Mouse (Mus musculus) neutrophil, adult 5-6 weeks (primary cell): ENCODE results near the gene Ncoa3. TPM values are rescaled to one million over a fixed set of nuclear protein-coding genes. Genes with fewer than 3 reads are reported as not detected.

Experiments
- ATAC-seq: fragments of 151-379, 151-347 bp; 2 replicates; pipeline ENCODE4 v1.8.0; 2017; ENCODE audit warnings: mild to moderate bottlenecking, moderate TSS enrichment; ENCODE audit not compliant: insufficient number of reproducible peaks, poor library complexity, low FRiP score, severe bottlenecking; ENCODE audit errors: extremely low read depth
- total RNA-seq: library from RNA; stranded (forward); fragments of 200-1000 nt; gene quantifications from 2 replicates; pipeline ENCODE4 v1.2.3, GENCODE M21; 2017

The Ncoa3 gene
- total RNA-seq, 1 experiment from 2014 or later: 148 TPM

DNA sequence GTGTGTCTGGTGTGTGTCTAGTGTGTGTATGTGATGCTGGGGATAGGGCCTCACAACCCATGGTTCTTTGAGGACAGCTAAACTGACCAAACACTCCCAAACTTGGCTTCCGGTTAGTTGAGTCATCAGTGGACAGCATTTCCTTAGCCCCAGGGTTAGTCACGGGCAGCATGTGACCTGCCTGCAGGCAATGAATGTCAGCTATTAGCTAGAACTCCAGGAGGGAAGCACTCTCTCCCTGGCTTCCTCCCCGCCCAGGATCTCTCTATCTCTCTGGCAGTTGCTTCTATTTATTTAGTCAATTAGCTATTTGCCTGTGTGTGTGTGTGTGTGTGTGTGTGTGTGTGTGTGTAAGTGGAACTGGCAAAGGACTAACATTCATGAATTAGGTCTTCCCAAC, 23.6 kb upstream of the Ncoa3 start:
- ATAC-seq: 0 out of 2 replicates have a peak, but pooled peaks have one; percentile 38

DNA sequence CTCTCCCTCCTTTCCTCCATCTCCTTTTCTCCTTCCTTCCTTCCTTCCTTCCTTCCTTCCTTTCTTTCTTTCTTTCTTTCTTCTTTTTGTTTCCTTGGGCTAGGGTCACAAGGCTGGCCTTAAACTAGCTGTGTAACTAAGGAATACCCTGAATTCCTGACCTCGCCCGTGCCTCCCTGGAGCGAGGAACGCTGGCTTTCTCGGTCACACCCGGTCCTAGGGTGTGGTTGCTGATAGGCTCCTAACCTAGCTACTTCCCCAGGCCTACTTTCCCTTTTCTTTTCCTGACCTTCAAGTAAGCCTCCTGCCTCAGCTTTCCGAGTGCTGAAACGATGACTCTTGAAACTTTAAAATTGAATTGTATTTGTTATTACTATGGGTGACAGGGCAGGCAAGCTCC, 23.0 kb upstream of the Ncoa3 start:
- no peak for ATAC-seq

DNA sequence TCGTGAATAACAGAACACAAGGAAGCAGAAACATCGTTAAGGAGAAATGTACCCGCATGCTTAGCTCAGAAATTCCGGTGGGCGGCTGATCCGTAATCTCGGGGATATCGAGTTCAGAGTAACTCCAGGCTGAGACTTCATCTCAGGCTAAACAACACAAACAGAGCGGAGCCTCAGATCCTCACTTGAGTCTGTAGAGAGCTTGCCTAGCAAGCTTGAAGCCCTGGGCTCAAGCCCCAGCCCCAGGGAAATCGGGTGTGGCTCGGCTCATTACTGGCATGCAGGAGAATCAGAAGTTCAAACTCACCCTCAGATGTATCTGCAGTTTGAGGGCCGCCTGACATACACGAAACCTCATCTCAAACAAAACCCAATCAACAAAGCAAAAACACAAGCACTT, 22.5 kb upstream of the Ncoa3 start:
- ATAC-seq: no peak

DNA sequence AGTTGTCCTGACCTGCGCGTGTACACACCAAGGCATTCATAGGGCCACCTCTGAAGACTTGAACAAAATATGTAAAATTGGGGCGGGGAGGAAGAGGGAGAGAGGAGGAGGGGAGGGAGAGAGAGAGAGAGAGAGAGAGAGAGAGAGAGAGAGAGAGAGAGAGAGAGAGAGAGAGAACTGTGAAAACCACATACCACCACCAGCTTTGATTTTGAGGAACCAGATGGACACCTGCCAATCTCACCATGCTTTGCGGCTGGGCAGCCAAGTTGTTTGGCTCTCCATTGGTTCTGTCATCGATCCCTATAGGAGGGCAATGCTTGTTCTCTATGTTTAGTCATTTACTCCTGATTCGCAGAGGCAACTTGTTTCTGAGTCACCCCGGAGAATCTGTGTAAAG, 21.7 kb upstream of the Ncoa3 start:
- ATAC-seq: no peak

DNA sequence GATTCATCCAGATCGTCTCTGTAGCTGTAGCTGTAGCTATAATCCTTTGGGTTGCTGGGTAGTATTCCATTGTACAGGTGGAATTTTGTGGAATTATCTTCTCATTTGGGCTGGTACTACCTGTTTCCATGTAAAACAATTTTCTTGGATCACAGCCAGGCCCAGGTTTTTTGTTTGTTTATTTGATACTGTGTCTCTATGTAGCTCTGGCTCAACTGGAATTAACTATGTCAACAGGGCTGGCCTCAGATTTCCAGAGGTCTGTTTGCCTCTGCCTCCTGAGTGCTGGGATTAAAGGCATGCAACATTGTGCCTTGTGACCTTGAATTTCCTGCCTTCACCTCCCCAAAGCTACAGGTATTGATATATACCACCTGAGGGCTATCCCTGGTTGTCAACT, 18.1 kb upstream of the Ncoa3 start:
- ATAC-seq: no peak

DNA sequence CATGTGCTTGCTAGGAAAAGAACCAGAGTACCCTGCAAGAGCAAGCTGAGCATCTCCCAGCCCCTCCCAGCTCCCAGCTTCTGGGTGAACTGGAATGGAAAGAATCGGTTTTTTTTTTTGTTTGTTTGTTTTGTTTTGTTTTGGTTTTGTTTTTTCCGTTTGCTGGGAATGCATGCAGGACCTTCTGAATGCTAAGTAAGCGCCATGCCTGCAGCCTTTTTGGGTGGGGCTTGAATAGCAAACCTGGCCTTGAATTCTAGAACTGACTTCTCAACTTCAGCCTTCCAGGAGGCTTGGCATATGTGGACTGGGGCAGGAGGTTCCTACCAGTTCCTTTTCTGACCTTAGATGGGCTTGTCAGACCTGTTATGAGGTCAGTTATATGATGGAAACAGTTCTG, 16.2 kb upstream of the Ncoa3 start:
- ATAC-seq: no peak

DNA sequence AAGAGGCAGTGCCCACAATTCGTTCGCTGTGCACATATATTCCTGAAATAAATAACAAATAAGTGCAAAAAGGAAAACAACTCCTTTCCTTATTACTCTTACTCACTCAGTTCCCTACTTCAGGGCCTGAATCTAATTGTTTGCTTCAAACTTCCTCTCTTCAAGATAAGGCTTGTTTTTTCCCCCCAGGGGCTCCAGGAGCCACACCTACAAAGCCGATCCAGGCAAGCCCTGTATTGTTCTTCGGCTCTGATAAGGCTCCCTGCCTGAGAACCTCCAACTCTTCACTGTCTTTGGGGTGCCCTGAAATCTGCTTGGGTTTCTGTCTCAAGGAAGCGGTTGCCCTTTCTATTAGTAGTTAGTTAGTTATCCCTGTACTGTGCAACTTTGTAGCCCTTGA, 15.6 kb upstream of the Ncoa3 start:
- ATAC-seq: no peak

DNA sequence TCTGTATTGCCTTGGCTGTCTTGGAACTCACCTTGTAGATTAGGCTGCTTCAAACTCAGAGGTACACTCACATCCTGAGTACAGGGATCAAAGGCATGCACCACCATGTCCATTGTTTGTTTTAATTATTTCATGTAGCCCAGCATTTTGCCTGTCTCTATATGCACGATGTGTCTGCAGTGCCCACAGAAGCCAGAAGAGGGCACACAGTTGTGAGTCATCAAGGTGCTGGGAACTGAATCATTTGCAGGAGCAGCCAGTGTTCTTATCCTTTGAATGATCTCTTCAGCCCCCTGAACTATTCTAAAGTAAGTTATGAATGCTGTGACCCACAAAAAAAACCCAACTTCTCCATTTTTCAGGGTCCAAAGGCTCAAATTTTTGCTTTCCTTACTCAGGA, 14.3 kb upstream of the Ncoa3 start:
- ATAC-seq: no peak

DNA sequence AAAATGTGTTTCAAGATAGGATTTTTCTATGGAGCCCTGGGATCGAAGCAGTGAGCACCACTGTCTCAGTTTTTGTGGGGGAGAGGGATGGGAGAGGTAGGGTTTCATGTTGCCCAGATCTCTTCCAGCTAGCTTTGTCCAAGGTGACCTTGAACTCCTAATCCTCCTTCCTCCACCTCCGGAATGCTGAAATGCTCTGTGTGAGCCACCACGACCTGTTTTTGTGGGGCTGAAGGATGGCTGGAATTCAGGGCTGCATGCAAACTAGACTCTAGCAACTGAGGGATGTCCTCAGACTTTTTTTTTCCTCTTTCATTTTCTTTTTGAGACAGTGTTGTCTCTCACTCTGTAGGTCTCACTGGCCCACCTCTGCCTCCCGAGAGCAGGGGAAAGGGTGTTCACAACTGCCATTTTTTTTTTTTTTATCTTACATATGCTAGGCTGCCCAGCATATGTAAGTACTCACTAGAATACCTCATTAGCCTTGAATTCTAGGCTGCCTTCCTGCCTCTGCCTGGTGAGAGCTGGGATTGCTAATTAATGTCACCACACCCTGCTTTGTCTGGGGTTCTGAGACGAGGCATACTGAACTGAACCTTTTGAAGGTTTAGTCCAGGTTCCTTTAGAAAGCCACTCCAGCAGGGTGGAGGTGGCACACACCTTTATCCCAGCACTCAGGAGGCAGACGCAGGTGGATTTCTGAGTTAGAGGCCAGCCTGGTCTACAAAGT, 11.0 kb upstream of the Ncoa3 start:
- ATAC-seq: no peak

DNA sequence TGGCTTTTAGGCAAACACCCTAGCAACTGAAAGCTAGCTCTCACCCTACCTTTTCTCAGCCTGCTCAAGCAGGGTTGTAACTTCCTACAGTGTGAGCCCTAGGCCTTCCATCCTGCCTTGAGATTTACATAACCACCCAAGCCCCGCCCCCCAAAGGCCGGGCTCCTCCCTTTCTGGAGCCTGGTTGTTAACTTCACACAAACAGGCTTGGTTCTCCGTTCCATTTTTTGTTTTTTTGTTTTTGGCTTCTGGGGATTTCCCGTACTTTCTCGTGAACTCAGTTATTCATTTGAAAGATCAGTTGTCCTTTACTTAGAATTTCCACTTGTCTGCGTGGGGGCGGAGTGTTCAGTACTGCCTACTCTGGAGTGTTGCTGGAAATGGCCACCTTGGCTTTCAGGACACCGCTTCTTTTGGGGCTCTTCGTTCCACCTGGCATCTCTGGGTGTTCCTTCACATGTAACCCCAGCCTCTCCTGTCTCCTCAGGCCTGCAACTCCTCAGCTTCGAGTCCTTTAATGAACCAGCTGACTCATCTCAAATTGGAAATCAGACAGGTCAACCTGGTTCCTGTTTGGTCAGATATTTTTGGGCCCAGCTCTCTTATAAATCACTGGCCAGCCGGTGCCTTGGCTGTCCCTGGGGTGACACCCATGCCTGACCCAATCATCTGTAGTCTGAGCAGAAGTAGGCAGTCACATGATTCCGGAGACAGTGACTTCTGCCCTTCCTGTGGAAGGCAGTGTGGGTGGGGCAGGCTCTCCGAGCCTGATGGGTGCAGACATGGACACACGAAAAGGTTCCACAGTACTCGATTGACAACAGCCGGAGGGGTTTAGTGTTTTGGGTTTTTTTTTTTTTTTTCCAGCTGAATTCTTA, 9.7 kb upstream of the Ncoa3 start:
- peak; percentile 85 for ATAC-seq

DNA sequence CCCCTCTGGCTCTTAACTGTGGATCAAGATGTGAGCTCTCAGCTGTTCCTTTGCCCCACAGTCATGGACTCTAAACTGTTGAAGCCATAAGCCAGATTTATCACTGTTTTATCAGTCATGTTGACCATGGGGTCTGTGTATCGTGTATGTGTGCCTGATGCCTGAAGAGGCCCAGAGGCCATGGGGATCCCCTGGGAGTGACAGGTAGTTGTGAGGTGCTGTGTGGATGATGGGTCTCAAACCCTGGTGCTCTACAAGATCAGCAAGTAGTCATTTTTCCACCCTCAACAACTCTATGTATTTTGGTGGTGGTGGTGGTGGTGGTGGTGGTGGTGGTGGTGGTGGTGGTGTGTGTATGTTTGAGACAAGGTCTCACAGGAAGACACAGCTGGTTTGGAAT, 8.1 kb upstream of the Ncoa3 start:
- ATAC-seq: no peak

DNA sequence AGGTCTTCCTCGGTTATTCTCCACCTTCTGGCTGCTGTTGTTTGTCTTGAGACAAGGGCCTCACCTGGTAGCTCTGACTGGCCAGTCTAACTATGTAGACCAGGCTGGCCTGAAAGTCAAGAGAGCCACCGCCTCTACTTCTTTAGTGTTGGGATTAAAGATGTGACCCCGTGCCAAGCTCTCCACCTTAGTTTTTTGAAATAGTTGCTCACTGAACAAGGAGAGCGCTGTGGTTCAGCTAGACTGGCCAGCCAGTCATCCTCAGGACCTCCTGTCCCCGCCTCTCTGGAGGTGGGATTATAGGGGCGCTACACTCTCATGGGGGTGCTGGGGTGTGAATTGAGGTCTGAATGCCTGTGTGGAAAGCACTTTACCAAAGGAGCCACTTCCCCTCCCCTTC, 7.5 kb upstream of the Ncoa3 start:
- ATAC-seq: no peak

DNA sequence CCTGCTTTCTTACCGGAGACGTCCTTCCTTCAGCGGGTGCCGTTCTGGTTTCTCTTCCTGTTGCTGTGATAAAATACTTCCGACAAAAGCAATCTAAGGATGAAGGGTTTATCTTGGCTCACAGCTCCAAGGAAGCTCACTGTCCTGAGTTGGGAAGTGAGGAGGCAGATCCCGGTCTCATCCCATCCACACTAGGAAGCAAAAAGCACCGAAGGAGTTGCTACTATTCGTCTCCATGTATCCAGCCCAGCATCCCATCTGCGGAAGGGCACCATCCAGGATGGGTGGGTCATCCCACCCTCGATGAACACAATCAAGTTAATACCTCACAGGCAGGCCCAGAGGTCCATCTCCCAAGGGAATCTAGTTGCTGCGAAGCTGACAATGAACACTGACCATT, 6.9 kb upstream of the Ncoa3 start:
- ATAC-seq: no peak

DNA sequence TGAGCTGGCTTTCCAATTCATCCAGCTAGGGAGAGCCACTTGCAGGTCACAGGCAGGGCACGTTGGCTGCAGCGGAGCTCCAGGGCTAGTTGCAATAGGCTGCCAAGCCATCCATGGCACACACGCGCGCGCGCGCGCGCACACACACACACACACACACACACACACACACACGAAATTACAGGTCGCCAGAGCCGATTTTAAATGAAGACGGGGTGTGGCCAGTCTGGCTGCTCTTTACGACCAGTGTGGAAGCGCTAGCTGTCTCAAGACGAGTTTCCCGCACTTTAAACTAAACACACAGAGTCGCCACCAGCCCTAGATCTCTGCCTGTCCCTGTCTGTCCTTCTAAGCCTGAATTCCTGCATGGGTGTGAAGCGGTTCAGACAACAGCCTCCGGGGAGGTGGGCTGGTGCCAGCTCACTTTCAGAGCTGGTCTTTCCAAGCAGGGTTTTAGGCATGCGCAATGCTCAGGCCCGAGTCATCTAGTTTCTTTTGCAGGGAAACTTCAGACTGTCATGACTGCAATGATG, 5.4 kb upstream of the Ncoa3 start:
- ATAC-seq: no peak

DNA sequence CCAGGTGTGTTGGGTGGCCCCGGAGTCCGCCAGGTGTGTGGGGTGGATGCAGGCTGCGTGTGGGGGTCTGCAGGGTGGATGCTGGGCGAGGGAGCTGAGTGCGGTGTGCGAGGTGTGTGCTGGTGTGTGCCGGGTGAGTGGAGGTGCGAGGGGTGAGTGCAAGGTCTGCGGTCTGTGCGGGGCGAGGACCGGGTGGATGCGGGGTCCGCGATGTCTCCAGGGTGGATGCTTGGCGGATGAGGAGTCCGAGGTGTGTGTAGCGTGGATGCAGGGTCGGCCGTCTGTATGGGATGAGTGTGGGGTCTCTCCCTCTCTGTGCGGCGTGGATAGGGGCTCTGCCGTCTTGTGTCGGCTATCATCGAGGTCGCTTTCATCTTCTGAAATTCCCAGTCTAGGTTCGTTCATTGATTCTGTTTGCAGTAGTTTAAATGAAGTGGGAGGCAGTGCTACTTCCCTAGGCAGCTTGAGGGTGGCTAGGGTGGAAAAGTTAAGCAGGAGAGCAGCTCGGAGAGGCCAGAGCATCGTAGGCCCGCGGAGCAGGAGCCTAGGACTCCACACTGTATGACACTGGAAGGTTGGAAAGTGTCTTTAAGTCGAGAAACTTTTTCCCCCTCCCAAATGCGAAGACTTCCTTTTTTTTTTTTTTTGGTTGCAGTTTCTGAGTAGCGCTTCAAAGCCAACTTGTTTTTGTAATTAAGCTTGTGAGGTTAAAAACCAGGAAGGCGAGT, 901 bp downstream of the Ncoa3 start:
- no peak; the same call in 1 of the 2 replicates for ATAC-seq

DNA sequence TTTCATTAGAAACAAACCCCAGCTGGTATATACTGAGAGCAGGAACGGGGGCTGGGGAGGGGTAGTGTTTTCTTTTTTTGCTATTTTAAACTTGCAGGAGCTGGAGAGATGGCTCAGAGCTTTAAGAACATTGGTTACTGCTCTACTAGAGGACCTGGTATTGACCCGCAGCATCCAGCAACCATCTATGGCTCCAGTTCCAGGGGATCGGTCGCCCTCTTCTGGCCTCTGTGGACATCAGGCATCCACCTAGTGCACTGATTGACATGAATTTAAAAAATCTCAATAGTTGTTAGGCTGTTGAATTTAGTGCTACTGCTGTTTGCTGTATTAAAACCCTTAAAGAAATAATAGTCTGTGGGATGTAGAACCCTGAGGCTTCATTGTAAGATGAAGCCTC, 1.9 kb downstream of the Ncoa3 start:
- no peak for ATAC-seq

DNA sequence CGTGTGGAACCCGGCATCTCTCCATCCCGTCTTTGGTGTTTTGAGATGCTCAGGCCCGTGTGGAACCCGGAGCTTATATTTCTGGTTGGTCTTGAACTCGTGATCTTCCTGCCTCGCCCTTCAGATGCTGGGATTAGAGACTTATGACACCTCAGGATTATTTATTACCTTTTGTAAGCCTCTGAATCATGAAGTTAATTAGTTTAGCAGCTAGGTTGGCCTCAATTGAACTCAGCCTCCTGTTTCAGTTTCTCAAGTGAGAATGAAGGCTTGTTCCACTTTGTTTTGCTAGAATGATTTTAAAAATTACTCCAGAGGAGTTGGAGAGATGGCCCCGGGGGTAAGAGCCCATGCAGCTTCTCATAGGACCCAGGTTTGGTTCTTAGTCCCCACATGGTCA, 3.3 kb downstream of the Ncoa3 start:
- no peak for ATAC-seq

DNA sequence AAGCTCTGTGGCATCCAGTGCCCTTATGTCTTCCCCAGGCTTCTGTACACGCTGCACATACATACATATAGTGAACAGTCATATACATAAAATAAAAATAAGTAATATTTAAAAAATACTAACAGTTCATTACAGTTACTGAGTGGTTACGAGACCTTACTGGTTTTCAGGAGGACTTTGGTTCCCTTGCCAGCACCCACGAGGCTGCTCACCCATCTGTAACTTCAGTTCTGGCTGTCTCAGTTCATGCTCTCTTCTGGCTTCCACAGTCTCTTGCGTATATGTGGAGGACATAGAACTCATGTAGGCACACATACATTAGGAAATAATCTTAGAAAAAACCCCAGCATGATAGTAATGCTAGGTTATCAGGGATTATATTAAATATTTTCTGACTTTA, 3.7 kb downstream of the Ncoa3 start:
- no peak for ATAC-seq

DNA sequence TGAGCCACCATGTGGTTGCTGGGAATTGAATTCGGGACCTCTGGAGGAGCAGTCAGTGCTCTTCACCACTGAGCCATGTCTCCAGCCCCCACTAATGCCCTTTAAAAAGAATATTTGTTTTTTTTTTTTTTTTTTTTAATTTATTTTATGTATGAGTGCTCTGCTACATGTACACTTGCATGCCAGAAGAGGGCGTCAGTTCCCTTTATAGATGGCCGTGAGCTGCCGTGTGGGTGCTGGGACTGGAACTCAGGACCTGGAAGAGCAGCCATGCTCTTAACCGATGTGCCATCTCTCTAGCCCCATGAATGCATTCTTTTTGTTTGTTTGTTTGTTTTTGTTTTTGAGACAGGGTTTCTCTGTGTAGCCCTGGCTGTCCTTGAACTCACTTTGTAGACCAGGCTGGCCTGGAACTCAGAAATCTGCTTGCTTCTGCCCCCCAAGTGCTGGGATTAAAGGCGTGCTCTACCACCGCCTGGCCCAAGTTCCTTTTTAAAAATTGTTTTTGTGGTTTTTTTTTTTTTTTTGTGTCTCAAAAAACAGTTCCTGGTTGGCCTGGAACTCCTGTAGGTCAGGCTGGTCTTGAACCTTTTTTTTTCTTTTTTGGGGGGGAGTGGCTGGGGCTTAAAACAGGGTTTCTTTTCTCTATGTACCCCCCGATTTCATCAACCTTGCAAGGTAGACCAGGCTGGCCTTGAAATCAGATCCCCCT, 5.0 kb downstream of the Ncoa3 start:
- no peak for ATAC-seq
